Mouse (Mus musculus): ENCODE data around the gene Senp5.

DNA sequence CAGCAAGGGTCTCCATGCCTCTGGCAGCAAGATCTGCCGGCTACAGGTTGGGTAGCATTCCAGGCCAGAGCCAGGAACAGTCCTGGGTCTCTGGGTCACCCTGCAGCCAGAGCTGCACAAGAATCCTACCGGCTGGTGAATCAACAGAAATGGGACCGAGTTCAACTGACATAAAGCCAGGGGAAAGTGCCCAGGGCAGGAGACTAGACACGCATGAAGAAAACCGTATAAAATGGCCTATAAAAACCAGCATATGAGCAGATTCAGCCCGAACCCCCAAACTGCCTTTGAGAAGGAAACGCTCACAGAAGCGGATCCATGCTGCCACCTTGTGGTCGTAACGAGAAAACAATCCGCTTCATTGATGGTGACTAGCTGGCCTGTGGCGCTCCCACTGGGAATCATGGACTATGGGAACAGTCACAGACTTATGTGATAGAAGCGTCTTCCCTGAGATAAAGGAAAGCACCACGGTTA, 84.8 kb downstream of the Senp5 start:
- TF ChIP-seq CTCF (conservative IDR thresholded peaks at IDR 0.05; ENCODE audit: insufficient read depth, insufficient read length, low read depth, low read length): peak; percentile 96
- no peak for TF ChIP-seq POLR2A (IDR thresholded peaks at IDR 0.05; ENCODE audit: low read depth, low read length)
